Mouse (Mus musculus): ENCODE data around the gene Pcdh8. TPM values are rescaled to one million over a fixed set of nuclear protein-coding genes. Genes with fewer than 3 reads are reported as not detected.

Pcdh8 gene
- total RNA-seq, 1 experiment from 2014 or later = not detected

DNA sequence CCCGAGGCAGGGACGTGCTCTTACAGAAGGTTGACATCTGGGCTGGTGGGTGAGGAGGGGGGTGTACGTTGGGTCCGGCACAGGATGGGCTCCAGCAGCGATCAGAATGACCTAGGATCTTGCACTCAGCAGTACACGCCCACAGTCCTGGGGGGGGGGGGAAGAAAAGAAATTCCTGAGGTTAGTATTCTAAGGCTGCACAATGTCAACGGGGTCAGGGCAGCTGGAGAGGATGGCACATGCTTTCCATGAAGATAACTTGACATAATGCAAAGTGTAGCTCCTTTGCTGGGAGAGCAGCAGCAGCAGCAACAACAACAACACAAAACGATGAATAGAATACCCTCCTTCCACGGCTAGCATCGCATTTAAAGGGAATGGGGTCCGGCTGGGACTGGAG, 3.5 kb downstream of the Pcdh8 start:
- ATAC-seq (replicated peaks in 1 of 2; ENCODE audit: insufficient read depth in 1 of 2, low FRiP score in 2 of 2, low TSS enrichment in 1 of 2, low read depth in 1 of 2, poor library complexity in 2 of 2, severe bottlenecking in 2 of 2) = no peak

DNA sequence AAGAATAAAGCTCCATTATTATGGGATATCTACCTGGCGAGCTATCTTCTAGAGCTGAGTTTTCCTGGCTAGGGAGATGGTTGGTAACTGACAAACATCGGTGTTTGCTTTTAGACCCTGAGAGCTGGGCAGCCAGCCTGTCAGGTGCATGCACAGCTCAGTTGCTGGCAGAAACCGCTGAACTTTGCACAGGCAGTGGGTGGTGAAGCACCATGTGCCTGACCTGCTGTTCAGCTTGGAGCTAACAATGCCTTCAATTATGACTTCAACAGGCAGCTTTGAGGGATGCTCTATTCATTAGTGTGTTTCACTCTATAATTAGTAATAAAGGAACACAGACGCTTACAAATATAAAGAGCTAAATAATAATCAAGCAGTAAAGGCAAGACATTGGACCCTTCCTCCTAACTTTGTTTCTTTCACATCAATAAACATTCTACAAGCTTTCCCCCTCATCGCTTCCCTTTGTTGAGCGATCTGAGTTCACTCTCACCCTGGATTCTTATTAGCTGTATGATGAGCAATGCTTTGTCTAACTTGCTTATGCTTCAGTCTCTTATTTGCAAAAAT, 5.8 kb downstream of the Pcdh8 start:
- ATAC-seq (replicated peaks in 1 of 2; ENCODE audit: insufficient read depth in 1 of 2, low FRiP score in 2 of 2, low TSS enrichment in 1 of 2, low read depth in 1 of 2, poor library complexity in 2 of 2, severe bottlenecking in 2 of 2) = no peak

DNA sequence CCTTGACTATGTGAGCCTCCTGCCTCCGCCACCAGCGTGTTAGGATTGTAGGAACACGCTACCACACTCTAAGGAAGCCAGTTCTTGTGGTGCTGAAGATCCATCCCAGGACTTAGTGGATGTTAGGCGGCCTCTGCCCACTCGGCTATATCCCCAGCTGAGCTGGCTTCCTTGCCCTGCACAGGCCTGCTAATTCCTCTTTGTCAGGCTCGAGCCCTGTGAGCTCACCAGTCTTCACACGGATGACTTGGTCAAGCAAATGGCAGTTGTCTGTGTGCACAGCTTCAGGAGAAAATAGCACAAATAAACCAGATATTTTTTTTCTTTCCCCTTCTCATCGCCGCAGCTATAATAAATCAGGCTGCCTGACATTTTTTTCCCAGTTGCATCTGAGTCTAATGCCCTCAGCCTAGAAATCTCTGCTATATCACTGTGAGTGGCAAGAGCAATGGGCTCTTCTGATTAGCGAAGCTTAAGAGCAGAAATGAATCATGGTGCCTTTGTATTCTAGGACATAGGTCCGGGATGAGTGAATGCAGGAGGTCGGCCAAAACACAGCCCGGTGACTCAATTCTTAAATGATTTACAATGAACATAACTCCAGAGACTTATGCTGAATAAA, 16.4 kb downstream of the Pcdh8 start:
- no peak for ATAC-seq (replicated peaks in 1 of 2; ENCODE audit: insufficient read depth in 1 of 2, low FRiP score in 2 of 2, low TSS enrichment in 1 of 2, low read depth in 1 of 2, poor library complexity in 2 of 2, severe bottlenecking in 2 of 2)

DNA sequence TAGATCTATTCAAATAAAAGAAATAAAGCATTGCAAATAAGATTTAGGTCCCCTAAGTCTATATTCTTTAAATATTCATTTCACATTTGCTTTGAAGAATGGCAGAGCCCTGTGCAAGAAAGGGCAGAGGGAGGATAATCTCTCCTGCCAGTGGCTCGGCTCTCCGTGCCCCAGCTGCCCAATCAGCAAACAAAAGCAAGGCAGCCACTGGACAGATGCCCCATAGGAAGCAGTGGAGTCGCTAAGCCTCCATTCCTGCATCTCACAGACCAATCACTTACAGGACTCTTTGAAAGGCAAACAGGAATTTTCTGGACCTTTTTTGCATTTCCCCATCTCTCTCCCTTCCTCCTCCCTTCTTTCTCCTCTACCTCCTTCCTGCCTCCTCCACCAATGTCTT, 17.0 kb downstream of the Pcdh8 start:
- no peak for ATAC-seq (replicated peaks in 1 of 2; ENCODE audit: insufficient read depth in 1 of 2, low FRiP score in 2 of 2, low TSS enrichment in 1 of 2, low read depth in 1 of 2, poor library complexity in 2 of 2, severe bottlenecking in 2 of 2)

DNA sequence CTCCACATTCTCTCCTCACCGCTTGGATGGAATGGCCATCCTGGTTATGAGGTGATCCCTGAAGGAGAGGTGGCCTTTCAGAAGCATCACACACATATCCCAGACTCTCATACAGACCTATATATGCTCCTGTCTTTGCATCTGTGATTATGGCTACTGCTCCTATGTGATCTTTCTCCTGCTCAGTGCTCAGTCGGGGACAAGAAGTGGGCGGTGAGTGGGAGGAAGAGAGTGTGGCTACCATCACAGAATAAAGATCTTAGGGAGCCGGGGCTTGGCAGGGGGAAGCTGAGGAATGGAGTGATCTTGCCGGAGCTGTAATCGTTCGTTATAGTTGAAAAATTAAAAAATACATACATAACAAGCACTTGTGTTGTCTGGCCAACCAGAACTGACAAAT, 17.4 kb downstream of the Pcdh8 start:
- ATAC-seq (replicated peaks in 1 of 2; ENCODE audit: insufficient read depth in 1 of 2, low FRiP score in 2 of 2, low TSS enrichment in 1 of 2, low read depth in 1 of 2, poor library complexity in 2 of 2, severe bottlenecking in 2 of 2) = no peak

DNA sequence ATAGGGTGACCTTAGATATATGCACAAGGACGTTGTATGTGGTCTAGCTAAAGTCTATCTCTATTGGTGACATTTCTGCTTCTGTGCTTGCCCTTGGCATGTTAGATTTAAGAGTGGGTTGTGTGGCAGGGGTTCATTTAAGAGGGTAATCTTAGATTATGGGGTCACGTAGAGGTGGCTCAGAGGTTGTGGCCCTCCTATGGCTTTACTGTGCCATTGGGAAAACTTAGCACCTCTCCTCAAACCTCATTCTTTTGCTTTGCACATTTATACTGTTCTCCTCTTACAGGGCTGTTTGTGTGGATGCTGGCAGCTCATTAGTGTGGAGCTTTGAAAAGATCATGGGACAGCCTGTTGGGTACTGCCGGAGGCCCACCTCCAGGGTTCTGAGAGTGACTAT, 30.6 kb downstream of the Pcdh8 start:
- no peak for ATAC-seq (replicated peaks in 1 of 2; ENCODE audit: insufficient read depth in 1 of 2, low FRiP score in 2 of 2, low TSS enrichment in 1 of 2, low read depth in 1 of 2, poor library complexity in 2 of 2, severe bottlenecking in 2 of 2)

DNA sequence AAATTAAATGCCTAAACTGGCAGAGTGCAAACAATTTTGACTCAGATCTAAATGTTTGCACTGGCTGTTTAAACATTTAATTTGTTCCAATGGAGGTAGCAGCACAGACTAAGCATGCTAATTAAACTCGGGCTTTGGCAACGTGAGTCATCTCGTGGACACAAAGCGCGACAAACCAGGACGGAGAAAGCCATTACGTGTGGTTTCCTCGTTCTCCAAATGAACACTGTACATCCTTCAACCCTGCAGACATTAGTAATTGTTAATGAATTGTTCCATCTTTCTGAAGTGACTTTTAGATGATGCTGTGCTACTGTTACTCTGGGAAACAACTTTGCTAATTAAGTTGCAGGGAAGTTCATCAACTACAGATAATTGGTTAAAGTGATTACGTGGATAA, 32.7 kb downstream of the Pcdh8 start:
- no peak for ATAC-seq (replicated peaks in 1 of 2; ENCODE audit: insufficient read depth in 1 of 2, low FRiP score in 2 of 2, low TSS enrichment in 1 of 2, low read depth in 1 of 2, poor library complexity in 2 of 2, severe bottlenecking in 2 of 2)

DNA sequence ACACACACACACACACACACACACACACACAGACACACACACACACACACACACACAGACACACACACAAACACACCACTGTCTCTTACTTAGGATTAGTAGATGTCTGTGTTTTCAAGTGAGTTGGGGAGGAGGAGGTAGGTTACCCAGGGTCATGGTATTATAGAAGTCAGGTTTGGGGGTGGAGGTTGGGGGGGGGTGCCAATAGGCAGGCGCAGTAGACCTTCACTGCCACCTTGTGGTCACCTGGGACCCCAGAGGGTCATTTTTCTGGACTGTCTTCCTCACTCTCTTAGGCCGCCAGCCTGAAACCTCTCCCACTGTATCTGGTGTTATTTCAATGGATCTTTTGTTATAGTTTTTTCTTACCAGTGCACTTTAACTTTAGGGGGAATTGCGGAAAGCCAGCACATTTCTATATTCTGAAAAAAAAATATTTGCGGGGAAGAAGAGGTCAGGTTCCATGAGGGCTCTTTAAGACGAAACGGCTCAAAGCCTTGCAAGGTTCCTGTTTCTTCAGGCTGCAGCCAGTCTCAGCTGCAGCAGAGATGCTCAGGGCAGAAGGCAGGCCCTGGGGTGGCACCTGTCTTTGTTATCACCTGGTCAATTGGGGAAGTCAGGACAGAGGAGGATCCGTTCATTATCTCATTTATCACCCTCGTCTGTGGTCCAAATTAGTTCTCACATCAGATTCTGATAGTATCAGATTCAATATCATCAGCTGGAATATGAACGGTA, 33.3 kb downstream of the Pcdh8 start:
- no peak for ATAC-seq (replicated peaks in 1 of 2; ENCODE audit: insufficient read depth in 1 of 2, low FRiP score in 2 of 2, low TSS enrichment in 1 of 2, low read depth in 1 of 2, poor library complexity in 2 of 2, severe bottlenecking in 2 of 2)

DNA sequence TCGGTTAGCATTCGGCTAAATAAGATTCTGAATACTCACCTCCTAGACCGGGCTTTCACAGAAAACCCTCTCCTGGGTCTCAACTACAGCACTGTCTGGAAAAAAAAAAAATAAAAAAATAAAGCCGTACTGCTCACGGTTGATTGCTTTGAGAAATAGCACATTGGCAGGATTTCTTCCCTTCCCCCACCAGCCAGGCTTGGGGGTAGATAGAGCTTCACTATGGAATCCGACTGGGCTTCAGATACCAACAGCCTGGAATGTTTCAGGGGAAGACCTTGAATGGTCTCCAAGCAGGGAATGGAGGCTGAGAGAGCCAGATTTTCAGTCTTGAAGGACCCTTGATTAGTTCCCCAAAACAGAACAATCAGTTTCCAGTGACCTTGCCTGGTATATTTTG, 34.3 kb downstream of the Pcdh8 start:
- ATAC-seq (replicated peaks in 1 of 2; ENCODE audit: insufficient read depth in 1 of 2, low FRiP score in 2 of 2, low TSS enrichment in 1 of 2, low read depth in 1 of 2, poor library complexity in 2 of 2, severe bottlenecking in 2 of 2) = no peak

DNA sequence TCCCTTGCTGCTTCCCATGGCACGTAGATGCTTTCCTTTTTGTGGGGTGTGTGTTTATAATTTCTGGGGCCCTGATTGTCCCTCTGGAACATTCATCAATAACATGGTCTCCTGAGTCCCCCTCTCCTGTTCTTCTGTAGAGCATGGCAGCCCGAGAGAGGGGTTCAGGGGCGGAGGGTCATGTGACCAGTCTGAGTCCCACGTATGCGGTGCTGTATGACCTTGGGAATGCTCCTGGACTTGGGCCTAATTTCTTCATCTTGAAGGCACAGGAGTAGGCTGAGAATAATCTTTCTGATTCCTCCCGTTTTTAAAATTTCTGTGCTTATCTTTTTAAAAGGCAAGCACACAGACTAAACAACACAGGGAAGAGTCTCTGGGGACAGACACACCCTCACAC, 37.6 kb downstream of the Pcdh8 start:
- ATAC-seq (replicated peaks in 1 of 2; ENCODE audit: insufficient read depth in 1 of 2, low FRiP score in 2 of 2, low TSS enrichment in 1 of 2, low read depth in 1 of 2, poor library complexity in 2 of 2, severe bottlenecking in 2 of 2) = no peak

DNA sequence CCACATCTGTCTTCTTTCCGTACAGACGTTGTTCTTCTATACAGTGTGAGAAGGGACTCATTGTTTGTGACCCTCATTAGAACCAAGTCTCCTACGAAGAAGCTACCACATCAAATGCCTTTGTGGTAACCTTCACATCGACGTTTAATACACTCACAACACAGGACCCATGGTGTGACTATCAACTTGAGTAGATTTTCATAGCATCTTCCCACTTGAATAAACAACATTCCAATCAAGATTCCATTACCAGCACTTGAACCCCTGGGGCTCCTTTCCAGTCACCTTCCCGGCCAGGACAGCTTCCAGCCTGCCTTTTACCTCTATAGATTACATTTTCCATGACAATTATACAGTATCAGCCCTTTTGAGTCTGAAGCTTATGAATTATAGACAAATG, 42.3 kb downstream of the Pcdh8 start:
- ATAC-seq (replicated peaks in 1 of 2; ENCODE audit: insufficient read depth in 1 of 2, low FRiP score in 2 of 2, low TSS enrichment in 1 of 2, low read depth in 1 of 2, poor library complexity in 2 of 2, severe bottlenecking in 2 of 2) = no peak

DNA sequence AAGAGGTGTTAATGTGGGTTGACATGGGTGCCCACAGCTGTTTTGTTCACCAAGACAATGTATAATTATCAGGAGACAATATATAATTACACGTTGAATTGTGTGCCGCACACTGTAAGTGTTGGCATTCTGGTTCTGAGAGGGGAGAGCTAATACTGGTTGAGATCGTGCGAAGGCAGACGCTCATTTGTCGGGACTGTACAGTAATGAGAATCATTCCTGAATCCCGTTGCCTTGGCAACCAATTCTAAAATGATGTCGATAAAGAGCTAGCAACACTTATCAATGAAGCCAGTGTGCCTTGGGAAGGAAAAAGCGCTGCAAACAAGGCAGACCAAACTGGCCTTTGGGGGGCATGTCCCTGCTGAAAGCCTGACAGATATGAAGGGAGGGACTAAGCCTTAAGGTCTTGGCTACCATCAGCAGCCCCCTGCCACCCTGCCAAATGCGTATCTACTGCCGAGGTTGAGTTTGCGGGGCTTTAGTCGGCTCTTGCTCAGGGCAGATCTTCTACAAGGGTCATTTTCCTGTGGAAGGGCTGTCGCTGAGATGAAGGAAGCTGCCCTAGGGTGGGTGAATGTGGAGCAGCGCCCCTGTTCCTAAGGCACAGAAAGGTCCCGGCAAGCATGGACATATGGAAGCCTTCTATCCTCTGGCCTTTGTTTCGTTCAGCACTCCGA, 47.0 kb downstream of the Pcdh8 start:
- no peak for ATAC-seq (replicated peaks in 1 of 2; ENCODE audit: insufficient read depth in 1 of 2, low FRiP score in 2 of 2, low TSS enrichment in 1 of 2, low read depth in 1 of 2, poor library complexity in 2 of 2, severe bottlenecking in 2 of 2)

DNA sequence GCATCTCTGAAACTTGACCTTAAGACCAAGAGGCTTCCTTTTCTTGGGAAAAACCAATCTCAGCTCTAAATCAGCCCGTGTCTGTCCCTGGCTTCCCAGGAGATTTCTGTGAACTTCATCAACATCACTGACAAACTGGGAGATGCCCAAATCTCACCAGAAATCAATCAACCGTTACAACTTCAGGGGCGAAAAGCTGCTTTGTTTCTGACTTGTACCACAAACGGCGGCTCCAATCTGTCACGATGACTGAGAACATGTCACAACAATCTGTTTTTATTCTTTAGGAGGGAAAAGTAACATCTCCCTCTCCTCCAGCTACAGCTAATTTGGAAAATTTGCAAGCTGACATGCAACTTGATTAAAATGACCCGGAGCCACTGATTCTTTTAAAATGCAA, 48.9 kb downstream of the Pcdh8 start:
- no peak for ATAC-seq (replicated peaks in 1 of 2; ENCODE audit: insufficient read depth in 1 of 2, low FRiP score in 2 of 2, low TSS enrichment in 1 of 2, low read depth in 1 of 2, poor library complexity in 2 of 2, severe bottlenecking in 2 of 2)

Other genes with a start within 250 kb of the Pcdh8 start
- gene Sugt1, start 183.6 kb downstream of the Pcdh8 start, total RNA-seq (2017) = 141 and 146 TPM in 2 replicates
- not detected in 2 replicates for gene Cnmd, start 109.1 kb downstream of the Pcdh8 start, total RNA-seq (2017)
- 11.0 and 17.3 TPM in 2 replicates for gene Olfm4, start 212.8 kb upstream of the Pcdh8 start, total RNA-seq (2017)

All from hematopoietic stem cell, adult 5-6 weeks (primary cell).